Mouse (Mus musculus) kidney, adult 2 months (tissue): Measurements from ENCODE around the gene Vti1a. TPM values are rescaled to one million over a fixed set of nuclear protein-coding genes. Genes with fewer than 3 reads are reported as not detected.

Experiments
- DNase-seq: peaks from one replicate; pipeline ENCODE4 v3.0.0; 2021
- H3K27ac ChIP-seq: fragments of 200-500 bp; 2 replicates; pipeline ENCODE4 v1.5.1; 2012; ENCODE audit warnings: low read depth, low read length, control low read depth, inconsistent platforms; ENCODE audit not compliant: insufficient read depth
- H3K27me3 ChIP-seq: fragments of 200-500 bp; replicated peaks from 2 replicates; pipeline ENCODE4 v1.6.1; 2012; ENCODE audit warnings: mild to moderate bottlenecking, moderate library complexity, low read length, inconsistent platforms; ENCODE audit not compliant: control insufficient read depth, insufficient read depth
- H3K36me3 ChIP-seq: fragments of 200-500 bp; 2 replicates; pipeline ENCODE4 v1.6.1; 2012; ENCODE audit warnings: mild to moderate bottlenecking, moderate library complexity, low read length, inconsistent platforms; ENCODE audit not compliant: control insufficient read depth, insufficient read depth
- H3K4me1 ChIP-seq: fragments of 200-500 bp; 2 replicates; pipeline ENCODE4 v1.6.1; 2011; ENCODE audit warnings: low read length; ENCODE audit not compliant: control insufficient read depth, insufficient read depth
- H3K4me3 ChIP-seq: fragments of 200-500 bp; 2 replicates; pipeline ENCODE4 v1.5.1; 2011; ENCODE audit warnings: mild to moderate bottlenecking, low read depth, low read length, control low read depth; ENCODE audit not compliant: insufficient read depth
- CTCF ChIP-seq: fragments of 200-500 bp; conservative IDR thresholded peaks from 2 replicates; pipeline ENCODE4 v1.5.1; 2011; ENCODE audit warnings: low read depth, mild to moderate bottlenecking, control low read depth, low read length, moderate library complexity, mixed read lengths; ENCODE audit not compliant: insufficient read depth, insufficient read length
- POLR2A ChIP-seq: fragments of 200-500 bp; IDR thresholded peaks from one replicate; pipeline ENCODE4 v1.6.1; 2011; ENCODE audit warnings: low read depth, low read length, control low read depth
- WGBS: fragments of 180-500 bp; shearing (Covaris S2); methylation state at CpG from one replicate; pipeline ENCODE4 v1.1.7; 2018; 5-methylcytosine and 5-hydroxymethylcytosine counted together
- polyA plus RNA-seq: library from polyadenylated mRNA; depleted of rRNA; stranded (reverse); fragments of >200 nt; gene quantifications from 2 replicates; pipeline ENCODE4 v1.2.3, GENCODE M21; 2012

The Vti1a gene
- polyA plus RNA-seq, 1 experiment, result 15.7 TPM

GRCm38 (mm10) chr19:55449084-55449483 is 133.0 kb downstream of the Vti1a start:
- TF ChIP-seq POLR2A (no peak), CTCF (no peak)
- no peaks in the 10 kb centered on the region for H3K36me3 ChIP-seq
- H3K27ac ChIP-seq, result no peak overlapping the region
- H3K4me1 ChIP-seq, result no peaks in the 10 kb centered on the region
- H3K4me3 ChIP-seq, result no peak overlapping the region
- no peak for DNase-seq
- no peaks in the 10 kb centered on the region for H3K27me3 ChIP-seq
- WGBS, result 64% methylated on average over 13 of the region's 13 CpGs

- 75% methylated on average over 6 of the region's 6 CpGs for WGBS
- TF ChIP-seq CTCF (no peak), POLR2A (no peak)
These were observed 133.4 kb downstream of the Vti1a start for GRCm38 (mm10) chr19:55449506-55449905.

GRCm38 (mm10) chr19:55456325-55457091 is 140.4 kb downstream of the Vti1a start:
- 59% methylated on average over 21 of the region's 21 CpGs for WGBS
- Histone ChIP-seq H3K27me3 (no peaks in the 10 kb centered on the region), H3K4me3 (no peak overlapping the region), H3K27ac (no peak overlapping the region), H3K4me1 (no peaks in the 10 kb centered on the region), H3K36me3 (no peaks in the 10 kb centered on the region)
- no peak for DNase-seq
- TF ChIP-seq POLR2A, result no peak
- no peak for TF ChIP-seq CTCF

More at GRCm38 (mm10) chr19:55449506-55449905, 133.4 kb downstream of the Vti1a start:
- H3K4me1 ChIP-seq, result no peaks in the 10 kb centered on the region
- no peak overlapping the region for H3K4me3 ChIP-seq
- H3K27me3 ChIP-seq, result no peaks in the 10 kb centered on the region
- DNase-seq, result no peak
- no peak overlapping the region for H3K27ac ChIP-seq
- H3K36me3 ChIP-seq, result no peaks in the 10 kb centered on the region

- Histone ChIP-seq H3K27me3 (no peaks in the 10 kb centered on the region), H3K4me3 (no peak overlapping the region), H3K4me1 (no peaks in the 10 kb centered on the region), H3K36me3 (no peaks in the 10 kb centered on the region), H3K27ac (no peak overlapping the region)
- DNase-seq, result no peak
- TF ChIP-seq POLR2A, result no peak
- no peak for TF ChIP-seq CTCF
- 93% methylated on average over 12 of the region's 12 CpGs for WGBS
These were observed 145.9 kb downstream of the Vti1a start for GRCm38 (mm10) chr19:55461963-55462362.

GRCm38 (mm10) chr19:55463670-55464069 is 147.6 kb downstream of the Vti1a start:
- WGBS, result 73% methylated on average over 4 of the region's 4 CpGs

GRCm38 (mm10) chr19:55469301-55470051 is 153.4 kb downstream of the Vti1a start:
- no peak for TF ChIP-seq POLR2A
- no peak for TF ChIP-seq CTCF
- Histone ChIP-seq H3K27me3 (no peaks in the 10 kb centered on the region), H3K27ac (no peak overlapping the region), H3K4me3 (no peak overlapping the region), H3K36me3 (no peaks in the 10 kb centered on the region), H3K4me1 (peaks cover 3% of the 10 kb centered on the region; the same call in 1 of the 2 replicates)
- WGBS, result 61% methylated on average over 21 of the region's 21 CpGs
- no peak for DNase-seq

More at GRCm38 (mm10) chr19:55463670-55464069, 147.6 kb downstream of the Vti1a start:
- Histone ChIP-seq H3K27me3 (no peaks in the 10 kb centered on the region), H3K36me3 (no peaks in the 10 kb centered on the region), H3K4me1 (no peaks in the 10 kb centered on the region), H3K4me3 (no peak overlapping the region), H3K27ac (no peak overlapping the region)
- no peak for TF ChIP-seq POLR2A
- no peak for TF ChIP-seq CTCF
- peak; percentile 22 for DNase-seq

- Histone ChIP-seq H3K4me3 (no peak overlapping the region), H3K27me3 (no peaks in the 10 kb centered on the region), H3K36me3 (no peaks in the 10 kb centered on the region), H3K4me1 (peaks cover 3% of the 10 kb centered on the region; the same call in 1 of the 2 replicates), H3K27ac (no peak overlapping the region)
- TF ChIP-seq CTCF (no peak), POLR2A (no peak)
- DNase-seq, result no peak
- 77% methylated on average over 8 of the region's 8 CpGs for WGBS
These were observed 156.5 kb downstream of the Vti1a start for GRCm38 (mm10) chr19:55472582-55472981.
